Mouse (Mus musculus): ENCODE data around the gene Iqschfp.

DNA sequence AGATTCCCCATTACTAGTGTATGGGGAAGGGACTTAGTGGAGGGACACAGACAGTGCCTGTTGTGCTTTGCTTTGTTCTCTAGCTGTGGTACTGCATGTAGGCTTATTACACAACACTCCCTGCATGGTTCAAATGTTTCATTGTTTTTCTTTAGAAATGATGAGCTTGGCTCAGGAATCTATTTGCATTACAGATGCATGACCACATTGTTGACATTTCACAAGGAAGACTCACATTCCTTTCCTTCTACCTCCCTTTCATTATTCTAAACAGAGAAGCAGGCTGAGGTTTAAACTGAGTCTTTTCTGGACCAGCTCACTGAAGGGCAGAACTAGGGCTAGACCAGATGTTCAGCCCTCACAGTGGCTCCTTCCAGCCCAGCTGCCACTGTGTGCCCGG lies 360.3 kb downstream of the Iqschfp start:
- TF ChIP-seq CTCF (IDR thresholded peaks at IDR 0.05; ENCODE audit: extremely low read depth, insufficient read depth, low read length) = no peak
- no peak for TF ChIP-seq POLR2A (IDR thresholded peaks at IDR 0.05; ENCODE audit: extremely low read depth, insufficient read depth, low read length)

Measured in cortical plate, adult 2 months (tissue).